Mouse (Mus musculus) heart, embryonic 12.5 days (tissue): Measurements from ENCODE around the gene Rmnd5a. TPM values are rescaled to one million over a fixed set of nuclear protein-coding genes. Genes with fewer than 3 reads are reported as not detected.
"Not testable (repeated sequence)": the region's sequence is repeated elsewhere in the genome, so short reads cannot be mapped to it uniquely, and the experiment has no call there.

Experiments used
- ATAC-seq: fragments of 200-750 bp; cut with Nextera tagmentation; 2 replicates; pipeline ENCODE4 v1.8.0; 2017; ENCODE audit warnings: moderate TSS enrichment, moderate library complexity; ENCODE audit not compliant: insufficient number of reproducible peaks, low FRiP score
- H3K27ac ChIP-seq: fragments of 300-500 bp; sonication (generic); 2 replicates; pipeline ENCODE4 v1.5.1; 2016; ENCODE audit warnings: mild to moderate bottlenecking, moderate library complexity; ENCODE audit not compliant: poor library complexity, severe bottlenecking
- H3K27me3 ChIP-seq: fragments of 300-500 bp; sonication (generic); replicated peaks from 2 replicates; pipeline ENCODE4 v1.6.1; 2016; ENCODE audit warnings: mild to moderate bottlenecking, moderate library complexity
- H3K36me3 ChIP-seq: fragments of 300-500 bp; sonication (generic); 2 replicates; pipeline ENCODE4 v1.6.1; 2016; ENCODE audit warnings: mild to moderate bottlenecking, moderate library complexity
- H3K4me1 ChIP-seq: fragments of 300-500 bp; sonication (generic); replicated peaks from 2 replicates; pipeline ENCODE4 v1.6.1; 2016; ENCODE audit warnings: mild to moderate bottlenecking
- H3K4me2 ChIP-seq: fragments of 300-500 bp; sonication (generic); 2 replicates; pipeline ENCODE4 v1.6.1; 2016; ENCODE audit warnings: mild to moderate bottlenecking, moderate library complexity
- H3K4me3 ChIP-seq: fragments of 300-500 bp; sonication (generic); 2 replicates; pipeline ENCODE4 v1.5.1; 2016; ENCODE audit warnings: mild to moderate bottlenecking
- H3K9ac ChIP-seq: fragments of 300-500 bp; sonication (generic); 2 replicates; pipeline ENCODE4 v1.6.1; 2016; ENCODE audit warnings: mild to moderate bottlenecking, moderate library complexity
- H3K9me3 ChIP-seq: fragments of 300-500 bp; sonication (generic); replicated peaks from 2 replicates; pipeline ENCODE4 v1.6.1; 2016; ENCODE audit warnings: mild to moderate bottlenecking, moderate library complexity
- WGBS: fragments of 180-500 bp; shearing (Covaris S2); methylation state at CpG from one replicate; pipeline ENCODE4 v1.1.7; 2016; 5-methylcytosine and 5-hydroxymethylcytosine counted together
- polyA plus RNA-seq: library from polyadenylated mRNA; unstranded; fragments of >200 nt; fragmentation: Nextera tagmentation; extraction: Ambion mirVana; gene quantifications from 2 replicates; pipeline ENCODE4 v1.2.1, GENCODE M21; 2016

Rmnd5a gene
- polyA plus RNA-seq, 1 experiment from 2014 or later, result 15.2 TPM

GRCm38 (mm10) chr6:71472786-71473185 is 32.3 kb upstream of the Rmnd5a start:
- no peak overlapping the region for H3K9ac ChIP-seq
- H3K27ac ChIP-seq, result no peak overlapping the region
- H3K4me2 ChIP-seq, result no peak overlapping the region
- H3K36me3 ChIP-seq, result no peaks in the 10 kb centered on the region
- no peak for ATAC-seq
- H3K27me3 ChIP-seq, result no peaks in the 10 kb centered on the region
- no peaks in the 10 kb centered on the region for H3K9me3 ChIP-seq
- WGBS, result 32% methylated on average over 1 of the region's 1 CpGs
- H3K4me1 ChIP-seq, result no peaks in the 10 kb centered on the region
- H3K4me3 ChIP-seq, result no peak overlapping the region

GRCm38 (mm10) chr6:71471830-71472520 is 31.5 kb upstream of the Rmnd5a start:
- no peaks in the 10 kb centered on the region for H3K27me3 ChIP-seq
- H3K36me3 ChIP-seq, result no peaks in the 10 kb centered on the region
- H3K4me2 ChIP-seq, result no peak overlapping the region
- H3K4me1 ChIP-seq, result no peaks in the 10 kb centered on the region
- no peaks in the 10 kb centered on the region for H3K9me3 ChIP-seq
- WGBS, result 61% methylated on average over 4 of the region's 4 CpGs
- H3K4me3 ChIP-seq, result no peak overlapping the region
- no peak for ATAC-seq
- no peak overlapping the region for H3K27ac ChIP-seq
- H3K9ac ChIP-seq, result no peak overlapping the region

- Histone ChIP-seq H3K36me3 (no peaks in the 10 kb centered on the region), H3K9me3 (no peaks in the 10 kb centered on the region), H3K4me1 (no peaks in the 10 kb centered on the region), H3K4me3 (no peak overlapping the region), H3K27me3 (no peaks in the 10 kb centered on the region), H3K4me2 (no peak overlapping the region), H3K27ac (no peak overlapping the region), H3K9ac (no peak overlapping the region)
- WGBS, result 47% methylated on average over 3 of the region's 3 CpGs
- no peak for ATAC-seq
Observed at GRCm38 (mm10) chr6:71469291-71469690, 28.9 kb upstream of the Rmnd5a start.

- 76% methylated on average over 4 of the region's 4 CpGs for WGBS
- H3K27ac ChIP-seq, result no peak overlapping the region
- no peak overlapping the region for H3K9ac ChIP-seq
- H3K4me1 ChIP-seq, result no peaks in the 10 kb centered on the region
- H3K27me3 ChIP-seq, result no peaks in the 10 kb centered on the region
- no peak overlapping the region for H3K4me2 ChIP-seq
- ATAC-seq, result no peak
- no peaks in the 10 kb centered on the region for H3K9me3 ChIP-seq
- no peak overlapping the region for H3K4me3 ChIP-seq
- H3K36me3 ChIP-seq, result no peaks in the 10 kb centered on the region
Observed at GRCm38 (mm10) chr6:71467766-71468165, 27.3 kb upstream of the Rmnd5a start.

- no peak overlapping the region for H3K4me3 ChIP-seq
- H3K4me2 ChIP-seq, result no peak overlapping the region
- no peaks in the 10 kb centered on the region for H3K9me3 ChIP-seq
- H3K36me3 ChIP-seq, result no peaks in the 10 kb centered on the region
- H3K27ac ChIP-seq, result no peak overlapping the region
- no peak for ATAC-seq
- H3K9ac ChIP-seq, result no peak overlapping the region
- no peaks in the 10 kb centered on the region for H3K27me3 ChIP-seq
- 83% methylated on average over 3 of the region's 3 CpGs for WGBS
- no peaks in the 10 kb centered on the region for H3K4me1 ChIP-seq
Observed at GRCm38 (mm10) chr6:71465146-71465545, 24.7 kb upstream of the Rmnd5a start.

- H3K27ac ChIP-seq, result no peak overlapping the region
- no peaks in the 10 kb centered on the region for H3K27me3 ChIP-seq
- H3K4me2 ChIP-seq, result no peak overlapping the region
- no peak overlapping the region for H3K4me3 ChIP-seq
- WGBS, result 60% methylated on average over 8 of the region's 8 CpGs
- H3K4me1 ChIP-seq, result no peaks in the 10 kb centered on the region
- no peaks in the 10 kb centered on the region for H3K9me3 ChIP-seq
- H3K9ac ChIP-seq, result no peak overlapping the region
- ATAC-seq, result no peak
- H3K36me3 ChIP-seq, result no peaks in the 10 kb centered on the region
Observed at GRCm38 (mm10) chr6:71457956-71458608, 17.6 kb upstream of the Rmnd5a start.

- H3K36me3 ChIP-seq, H3K4me1 ChIP-seq, H3K27me3 ChIP-seq, H3K9ac ChIP-seq, ATAC-seq, H3K9me3 ChIP-seq, H3K4me2 ChIP-seq, H3K4me3 ChIP-seq, H3K27ac ChIP-seq: not testable (repeated sequence)
Observed at GRCm38 (mm10) chr6:71453983-71454739, 13.7 kb upstream of the Rmnd5a start.

GRCm38 (mm10) chr6:71452792-71453191 is 12.4 kb upstream of the Rmnd5a start:
- no peaks in the 10 kb centered on the region for H3K9me3 ChIP-seq
- 70% methylated on average over 2 of the region's 2 CpGs for WGBS
- no peak for ATAC-seq
- H3K4me2 ChIP-seq, result no peak overlapping the region
- H3K27me3 ChIP-seq, result no peaks in the 10 kb centered on the region
- no peak overlapping the region for H3K9ac ChIP-seq
- H3K4me1 ChIP-seq, result no peaks in the 10 kb centered on the region
- H3K36me3 ChIP-seq, result no peaks in the 10 kb centered on the region
- H3K4me3 ChIP-seq, result no peak overlapping the region
- H3K27ac ChIP-seq, result no peak overlapping the region

GRCm38 (mm10) chr6:71445560-71445959 is 5.1 kb upstream of the Rmnd5a start:
- no peak overlapping the region for H3K9ac ChIP-seq
- H3K4me3 ChIP-seq, result no peak overlapping the region
- peaks cover 10% of the 10 kb centered on the region; the same call in 1 of the 2 replicates for H3K4me1 ChIP-seq
- H3K36me3 ChIP-seq, result no peaks in the 10 kb centered on the region
- no peak for ATAC-seq
- no peaks in the 10 kb centered on the region; the same call in 1 of the 2 replicates for H3K9me3 ChIP-seq
- no peak overlapping the region for H3K4me2 ChIP-seq
- no peak overlapping the region for H3K27ac ChIP-seq
- 71% methylated on average over 6 of the region's 6 CpGs for WGBS
- H3K27me3 ChIP-seq, result no peaks in the 10 kb centered on the region

GRCm38 (mm10) chr6:71444756-71445155 is 4.3 kb upstream of the Rmnd5a start:
- H3K4me3 ChIP-seq, result no peak overlapping the region
- H3K27me3 ChIP-seq, result no peaks in the 10 kb centered on the region
- no peak overlapping the region for H3K9ac ChIP-seq
- H3K27ac ChIP-seq, result no peak overlapping the region
- no peaks in the 10 kb centered on the region for H3K36me3 ChIP-seq
- H3K9me3 ChIP-seq, result no peaks in the 10 kb centered on the region; the same call in 1 of the 2 replicates
- ATAC-seq, result no peak
- 41% methylated on average over 1 of the region's 1 CpGs for WGBS
- H3K4me1 ChIP-seq, result peaks cover 10% of the 10 kb centered on the region; the same call in 1 of the 2 replicates
- no peak overlapping the region for H3K4me2 ChIP-seq

GRCm38 (mm10) chr6:71442130-71442529 is 1.7 kb upstream of the Rmnd5a start:
- H3K9me3 ChIP-seq, result no peaks in the 10 kb centered on the region
- no peaks in the 10 kb centered on the region for H3K27me3 ChIP-seq
- no peak for ATAC-seq
- no peak overlapping the region; the same call in 1 of the 2 replicates for H3K4me2 ChIP-seq
- H3K9ac ChIP-seq, result no peak overlapping the region
- 70% methylated on average over 3 of the region's 3 CpGs for WGBS
- peaks cover 26% of the 10 kb centered on the region for H3K4me1 ChIP-seq
- no peak overlapping the region for H3K4me3 ChIP-seq
- H3K36me3 ChIP-seq, result no peaks in the 10 kb centered on the region
- no peak overlapping the region for H3K27ac ChIP-seq
